Mouse (Mus musculus): Measurements from ENCODE around the gene Ddx49. TPM values are rescaled to one million over a fixed set of nuclear protein-coding genes. Genes with fewer than 3 reads are reported as not detected.

Gene Ddx49
- polyA plus RNA-seq, 1 experiment from 2014 or later: 34.1 TPM

DNA sequence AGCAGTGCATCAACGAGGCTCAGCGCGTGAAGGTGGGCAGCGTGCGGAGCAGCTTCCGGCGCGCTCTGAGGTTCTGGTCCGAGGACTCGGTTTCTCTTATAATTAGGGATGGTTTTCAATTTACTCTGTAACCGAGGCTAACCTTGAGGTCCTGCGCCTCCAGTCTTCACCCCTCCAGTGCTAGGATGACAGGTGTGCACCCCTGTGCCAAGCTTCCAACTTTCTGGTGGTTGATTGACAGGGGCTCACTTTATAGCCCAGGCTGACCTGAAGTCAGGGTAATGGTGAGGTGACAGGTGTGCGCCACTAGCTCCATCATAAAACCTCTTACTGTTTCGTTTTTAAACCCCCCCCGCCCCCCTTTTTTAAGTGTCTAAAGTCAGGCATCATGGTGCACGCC is 612 bp upstream of the Ddx49 start:
- H3K4me3 ChIP-seq (ENCODE audit: low read length): peak overlapping the region; percentile 99
- no peaks in the 10 kb centered on the region for H3K27me3 ChIP-seq (ENCODE audit: control insufficient read depth, insufficient read depth, low read length)
- peak overlapping the region; percentile 93 for H3K9ac ChIP-seq (ENCODE audit: low read length)
- H3K36me3 ChIP-seq (ENCODE audit: control insufficient read depth, insufficient read depth): peaks cover 30% of the 10 kb centered on the region
- H3K4me2 ChIP-seq (ENCODE audit: low read depth, low read length): peak overlapping the region; percentile 97
- H3K4me1 ChIP-seq (ENCODE audit: control insufficient read depth, insufficient read depth, low read length): peaks cover 18% of the 10 kb centered on the region
- ATAC-seq (replicated peaks; ENCODE audit: extremely low read depth, insufficient read depth, low FRiP score): no peak
- 2% methylated on average over 16 of the region's 16 CpGs for WGBS
- H3K9me3 ChIP-seq (replicated peaks; ENCODE audit: control insufficient read depth, low read length): no peaks in the 10 kb centered on the region
- H3K27ac ChIP-seq (ENCODE audit: low read length): peak overlapping the region; percentile 86

DNA sequence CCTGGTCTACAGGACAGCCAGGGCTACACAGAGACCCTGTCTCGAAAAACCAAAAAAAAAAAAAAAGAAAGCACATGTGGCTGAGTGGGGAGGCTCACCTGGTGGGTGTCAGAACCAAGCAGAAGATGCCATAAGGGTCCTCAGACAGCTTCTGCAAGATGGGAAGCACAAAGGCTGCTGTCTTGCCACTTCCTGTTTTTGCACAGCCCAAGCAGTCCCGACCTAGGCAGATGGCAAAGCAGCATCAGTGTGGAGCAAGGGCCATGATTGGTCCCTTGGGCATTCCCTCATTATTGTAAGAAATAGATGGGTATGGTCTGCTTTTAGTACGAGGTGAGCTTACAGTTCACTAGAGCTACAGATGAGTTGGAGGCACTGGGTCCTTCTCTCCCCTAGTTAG is 1.4 kb downstream of the Ddx49 start:
- Histone ChIP-seq H3K27me3 (ENCODE audit: control insufficient read depth, insufficient read depth, low read length) (no peaks in the 10 kb centered on the region), H3K4me3 (ENCODE audit: low read length) (no peak overlapping the region), H3K4me2 (ENCODE audit: low read depth, low read length) (no peak overlapping the region), H3K9me3 (replicated peaks; ENCODE audit: control insufficient read depth, low read length) (no peaks in the 10 kb centered on the region), H3K4me1 (ENCODE audit: control insufficient read depth, insufficient read depth, low read length) (peaks cover 18% of the 10 kb centered on the region), H3K9ac (ENCODE audit: low read length) (no peak overlapping the region), H3K27ac (ENCODE audit: low read length) (no peak overlapping the region), H3K36me3 (ENCODE audit: control insufficient read depth, insufficient read depth) (peaks cover 25% of the 10 kb centered on the region)
- ATAC-seq (replicated peaks; ENCODE audit: extremely low read depth, insufficient read depth, low FRiP score): no peak
- WGBS: 77% methylated on average over 3 of the region's 3 CpGs

DNA sequence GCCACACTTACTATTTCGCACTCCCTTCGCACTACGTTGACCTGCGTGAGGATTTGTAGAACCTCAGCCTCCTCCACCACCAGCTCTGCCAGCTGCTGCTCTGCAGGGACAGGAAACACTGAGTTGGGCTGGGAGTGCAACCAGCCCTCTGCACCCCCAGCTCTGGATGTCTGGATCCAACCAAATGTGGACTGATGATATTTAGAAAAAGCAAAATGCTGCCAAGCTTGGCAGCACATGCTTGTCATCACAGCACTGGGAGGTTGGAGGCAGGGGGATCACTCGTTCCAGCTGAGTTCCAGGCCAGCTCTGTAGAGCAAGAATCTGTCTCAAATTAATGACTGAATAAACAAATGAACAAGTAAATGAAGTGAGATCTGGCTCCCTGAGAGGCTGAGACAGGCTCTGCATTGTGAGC is 8.3 kb downstream of the Ddx49 start:
- WGBS: 60% methylated on average over 5 of the region's 5 CpGs
- Histone ChIP-seq H3K4me3 (ENCODE audit: low read length) (no peak overlapping the region), H3K4me2 (ENCODE audit: low read depth, low read length) (no peak overlapping the region), H3K9me3 (replicated peaks; ENCODE audit: control insufficient read depth, low read length) (no peaks in the 10 kb centered on the region), H3K27ac (ENCODE audit: low read length) (no peak overlapping the region), H3K9ac (ENCODE audit: low read length) (no peak overlapping the region), H3K4me1 (ENCODE audit: control insufficient read depth, insufficient read depth, low read length) (no peaks in the 10 kb centered on the region), H3K27me3 (ENCODE audit: control insufficient read depth, insufficient read depth, low read length) (no peaks in the 10 kb centered on the region), H3K36me3 (ENCODE audit: control insufficient read depth, insufficient read depth) (peaks cover 56% of the 10 kb centered on the region)
- ATAC-seq (replicated peaks; ENCODE audit: extremely low read depth, insufficient read depth, low FRiP score): no peak

DNA sequence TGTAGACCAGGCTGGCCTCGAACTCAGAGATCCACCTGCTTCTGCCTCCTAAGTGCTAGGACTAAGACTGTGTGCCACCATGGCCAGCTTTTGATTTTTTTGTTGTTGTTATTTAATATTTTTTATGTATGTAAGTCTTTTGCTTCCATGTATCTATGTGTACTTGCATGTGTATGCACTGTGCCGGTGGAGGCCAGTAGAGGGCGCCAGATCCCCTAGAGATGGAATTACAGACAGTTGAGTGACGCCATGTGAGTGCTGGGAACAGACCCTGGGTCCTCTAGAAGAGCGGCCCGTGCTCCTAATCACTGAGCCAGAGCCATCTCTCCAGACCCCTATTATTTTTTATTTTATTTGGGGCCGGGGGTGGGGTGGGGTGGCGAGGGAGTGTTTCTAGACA is 15.6 kb downstream of the Ddx49 start:
- no peak overlapping the region for H3K27ac ChIP-seq (ENCODE audit: low read length)
- no peak overlapping the region for H3K4me2 ChIP-seq (ENCODE audit: low read depth, low read length)
- 0 out of 2 replicates have a peak, but pooled peaks cover 5% of the 10 kb centered on the region for H3K9me3 ChIP-seq (replicated peaks; ENCODE audit: control insufficient read depth, low read length)
- H3K4me3 ChIP-seq (ENCODE audit: low read length): no peak overlapping the region
- no peaks in the 10 kb centered on the region for H3K27me3 ChIP-seq (ENCODE audit: control insufficient read depth, insufficient read depth, low read length)
- H3K4me1 ChIP-seq (ENCODE audit: control insufficient read depth, insufficient read depth, low read length): peaks cover 5% of the 10 kb centered on the region; the same call in 1 of the 2 replicates
- H3K36me3 ChIP-seq (ENCODE audit: control insufficient read depth, insufficient read depth): peaks cover 49% of the 10 kb centered on the region
- H3K9ac ChIP-seq (ENCODE audit: low read length): no peak overlapping the region
- ATAC-seq (replicated peaks; ENCODE audit: extremely low read depth, insufficient read depth, low FRiP score): no peak
- 85% methylated on average over 8 of the region's 8 CpGs for WGBS

DNA sequence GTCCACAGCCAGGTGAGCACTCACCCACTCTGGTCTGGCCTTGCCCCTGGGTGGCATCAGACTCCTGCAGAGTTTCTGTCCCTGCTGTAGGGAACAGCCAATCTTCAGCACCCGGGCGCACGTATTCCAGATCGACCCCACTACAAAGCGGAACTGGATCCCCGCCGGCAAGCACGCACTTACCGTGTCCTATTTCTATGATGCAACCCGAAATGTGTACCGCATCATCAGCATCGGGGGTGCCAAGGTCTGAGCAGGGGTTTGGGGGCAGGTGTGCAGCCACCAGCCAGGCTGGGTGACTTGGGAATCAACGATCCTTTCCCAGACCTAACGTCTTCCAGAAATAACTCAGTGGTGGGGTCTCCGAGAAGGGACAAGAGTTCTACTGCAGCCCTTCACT is 17.0 kb downstream of the Ddx49 start:
- Histone ChIP-seq H3K9me3 (replicated peaks; ENCODE audit: control insufficient read depth, low read length) (0 out of 2 replicates have a peak, but pooled peaks cover 5% of the 10 kb centered on the region), H3K36me3 (ENCODE audit: control insufficient read depth, insufficient read depth) (peaks cover 37% of the 10 kb centered on the region), H3K9ac (ENCODE audit: low read length) (no peak overlapping the region), H3K27ac (ENCODE audit: low read length) (no peak overlapping the region), H3K27me3 (ENCODE audit: control insufficient read depth, insufficient read depth, low read length) (no peaks in the 10 kb centered on the region), H3K4me2 (ENCODE audit: low read depth, low read length) (no peak overlapping the region), H3K4me3 (ENCODE audit: low read length) (no peak overlapping the region), H3K4me1 (ENCODE audit: control insufficient read depth, insufficient read depth, low read length) (peaks cover 10% of the 10 kb centered on the region)
- 93% methylated on average over 15 of the region's 15 CpGs for WGBS
- no peak for ATAC-seq (replicated peaks; ENCODE audit: extremely low read depth, insufficient read depth, low FRiP score)

DNA sequence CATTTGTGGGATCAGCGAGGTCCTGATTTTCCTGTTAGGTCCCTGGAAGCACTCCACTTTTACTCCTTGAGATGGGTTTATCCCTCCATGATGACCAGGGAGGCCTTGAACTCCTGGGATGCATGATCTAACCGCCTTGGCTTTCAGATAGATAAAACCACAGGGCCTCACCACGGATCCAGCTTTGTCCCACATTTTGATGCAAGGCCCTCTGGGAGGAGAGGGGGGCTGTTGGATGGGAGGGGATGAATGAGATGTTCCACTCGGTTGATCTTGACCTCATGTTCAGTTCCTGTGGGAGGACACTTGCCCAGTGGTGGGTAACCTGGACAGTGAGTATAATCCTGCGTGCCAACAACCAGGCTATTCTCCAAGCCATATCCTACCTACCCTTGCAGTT is 17.9 kb downstream of the Ddx49 start:
- no peak overlapping the region for H3K4me3 ChIP-seq (ENCODE audit: low read length)
- H3K9me3 ChIP-seq (replicated peaks; ENCODE audit: control insufficient read depth, low read length): 0 out of 2 replicates have a peak, but pooled peaks cover 5% of the 10 kb centered on the region
- WGBS: 72% methylated on average over 5 of the region's 5 CpGs
- no peak overlapping the region for H3K9ac ChIP-seq (ENCODE audit: low read length)
- no peaks in the 10 kb centered on the region for H3K27me3 ChIP-seq (ENCODE audit: control insufficient read depth, insufficient read depth, low read length)
- no peak overlapping the region for H3K27ac ChIP-seq (ENCODE audit: low read length)
- no peak overlapping the region for H3K4me2 ChIP-seq (ENCODE audit: low read depth, low read length)
- peaks cover 33% of the 10 kb centered on the region for H3K36me3 ChIP-seq (ENCODE audit: control insufficient read depth, insufficient read depth)
- ATAC-seq (replicated peaks; ENCODE audit: extremely low read depth, insufficient read depth, low FRiP score): no peak
- H3K4me1 ChIP-seq (ENCODE audit: control insufficient read depth, insufficient read depth, low read length): peaks cover 13% of the 10 kb centered on the region

DNA sequence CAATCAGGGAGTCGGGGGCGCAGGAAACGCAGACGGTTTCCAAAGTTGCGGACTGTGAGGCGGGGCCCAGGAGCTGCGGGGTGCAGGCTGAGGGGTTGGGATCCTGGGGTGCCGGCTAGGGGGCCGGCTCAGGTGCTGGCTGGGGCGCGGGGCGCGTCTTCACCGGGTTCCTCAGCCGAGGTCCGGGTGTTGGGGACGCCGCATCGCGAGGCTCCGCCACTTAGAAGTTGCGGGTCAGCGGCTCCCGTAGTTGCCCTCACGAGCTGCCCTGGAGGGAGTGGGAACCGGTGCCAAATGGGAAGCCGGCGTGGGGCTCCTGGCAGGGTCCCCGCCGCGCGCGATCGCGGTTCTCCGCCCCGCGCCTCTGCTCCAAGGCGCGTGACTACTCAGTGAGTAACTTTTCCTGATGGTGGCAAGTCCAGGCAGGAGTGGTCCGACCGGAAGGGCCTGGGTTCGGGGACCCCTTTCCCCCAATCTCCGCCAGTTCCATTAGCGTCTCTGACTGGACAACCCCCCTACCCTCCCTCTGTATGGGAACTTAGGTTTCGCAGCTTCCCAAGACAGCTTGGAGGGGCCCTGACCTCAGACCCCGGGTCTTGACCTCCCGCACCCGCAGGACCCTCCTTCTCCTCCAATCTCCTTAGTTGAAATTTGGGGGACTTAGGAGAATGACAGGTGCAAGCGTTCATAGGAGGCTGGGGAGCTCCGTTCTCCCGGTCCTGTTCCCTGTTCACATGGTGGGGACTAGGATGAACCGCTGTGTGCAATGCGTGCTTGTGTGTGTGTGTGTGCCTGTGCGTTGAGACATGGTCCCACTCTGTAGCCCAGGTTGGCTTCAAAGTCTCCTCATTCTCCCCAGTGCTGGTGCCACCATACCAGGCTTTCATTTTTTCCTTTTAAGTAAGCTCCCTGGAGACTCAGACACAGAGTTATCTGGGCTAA is 18.9 kb downstream of the Ddx49 start:
- Histone ChIP-seq H3K9ac (ENCODE audit: low read length) (peak overlapping the region; percentile 97), H3K36me3 (ENCODE audit: control insufficient read depth, insufficient read depth) (peaks cover 31% of the 10 kb centered on the region), H3K27me3 (ENCODE audit: control insufficient read depth, insufficient read depth, low read length) (no peaks in the 10 kb centered on the region), H3K4me2 (ENCODE audit: low read depth, low read length) (peak overlapping the region; percentile 79), H3K9me3 (replicated peaks; ENCODE audit: control insufficient read depth, low read length) (0 out of 2 replicates have a peak, but pooled peaks cover 5% of the 10 kb centered on the region), H3K4me3 (ENCODE audit: low read length) (peak overlapping the region; percentile 82), H3K27ac (ENCODE audit: low read length) (peak overlapping the region; percentile 79), H3K4me1 (ENCODE audit: control insufficient read depth, insufficient read depth, low read length) (peaks cover 22% of the 10 kb centered on the region)
- 2% methylated on average over 55 of the region's 55 CpGs for WGBS
- peak; percentile 31 for ATAC-seq (replicated peaks; ENCODE audit: extremely low read depth, insufficient read depth, low FRiP score)

DNA sequence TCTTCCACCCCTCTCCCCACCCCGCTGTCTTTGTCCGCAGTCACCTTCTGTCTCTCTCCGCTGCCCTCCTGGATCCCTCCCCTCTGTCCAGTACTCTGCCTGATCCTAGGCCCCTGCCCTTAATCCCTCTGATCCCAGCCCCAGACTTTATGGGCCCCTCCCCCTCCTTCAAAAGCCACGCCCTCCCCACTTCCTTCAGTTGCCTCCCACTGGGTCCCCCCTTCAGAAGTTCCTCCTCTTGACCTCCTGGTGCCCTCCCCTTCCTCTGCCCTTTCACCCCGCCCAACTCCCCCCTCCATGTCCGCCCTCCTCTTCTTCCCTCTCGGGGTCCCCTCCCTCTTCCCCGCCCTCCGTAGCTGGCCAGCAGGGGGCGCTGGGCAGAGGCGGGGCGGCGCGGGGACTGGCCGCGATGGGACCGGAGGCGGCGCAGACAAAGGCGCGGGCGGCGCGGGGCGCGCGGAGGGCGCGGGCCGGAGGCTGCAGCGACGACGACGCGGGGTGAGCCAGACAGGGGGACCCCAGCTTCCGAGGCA is 19.6 kb downstream of the Ddx49 start, which contains the start of gene Homer3:
Gene Homer3, plus strand, starts transcription at position 225 of the 533 bp plus-strand sequence.
- ATAC-seq (replicated peaks; ENCODE audit: extremely low read depth, insufficient read depth, low FRiP score): peak; percentile 85
- no peaks in the 10 kb centered on the region for H3K27me3 ChIP-seq (ENCODE audit: control insufficient read depth, insufficient read depth, low read length)
- H3K4me3 ChIP-seq (ENCODE audit: low read length): peak within 1 kb of the TSS; percentile 82
- H3K9ac ChIP-seq (ENCODE audit: low read length): peak within 1 kb of the TSS; percentile 97
- H3K27ac ChIP-seq (ENCODE audit: low read length): peak within 1 kb of the TSS; percentile 79
- peaks cover 27% of the 10 kb centered on the region for H3K36me3 ChIP-seq (ENCODE audit: control insufficient read depth, insufficient read depth)
- peaks cover 24% of the 10 kb centered on the region for H3K4me1 ChIP-seq (ENCODE audit: control insufficient read depth, insufficient read depth, low read length)
- peak within 1 kb of the TSS; percentile 79 for H3K4me2 ChIP-seq (ENCODE audit: low read depth, low read length)
- H3K9me3 ChIP-seq (replicated peaks; ENCODE audit: control insufficient read depth, low read length): 0 out of 2 replicates have a peak, but pooled peaks cover 5% of the 10 kb centered on the region
- under 1% methylated on average over 36 of the region's 36 CpGs for WGBS

DNA sequence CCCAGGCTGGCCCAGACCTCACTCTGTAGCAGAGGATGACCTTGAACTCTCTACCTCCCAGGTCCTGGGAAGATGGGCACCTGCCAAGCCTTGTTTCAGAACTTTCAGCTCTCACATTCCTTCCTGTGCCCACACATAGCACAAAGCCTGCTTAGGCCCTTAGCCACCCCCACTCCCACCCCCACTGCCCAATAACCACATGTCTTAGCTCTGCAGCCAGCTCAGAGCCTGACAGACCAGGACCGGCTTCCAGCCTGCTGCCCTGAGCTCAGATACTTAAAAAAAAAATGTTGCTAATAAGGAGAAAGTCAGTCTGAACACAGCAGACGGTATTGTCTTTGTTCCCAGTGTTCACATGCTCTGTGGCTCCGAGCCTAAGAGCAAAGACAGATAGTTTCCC is 21.3 kb downstream of the Ddx49 start:
- no peak overlapping the region for H3K4me3 ChIP-seq (ENCODE audit: low read length)
- peaks cover 10% of the 10 kb centered on the region for H3K36me3 ChIP-seq (ENCODE audit: control insufficient read depth, insufficient read depth)
- H3K4me1 ChIP-seq (ENCODE audit: control insufficient read depth, insufficient read depth, low read length): peaks cover 24% of the 10 kb centered on the region
- 33% methylated on average over 3 of the region's 3 CpGs for WGBS
- no peak overlapping the region for H3K9ac ChIP-seq (ENCODE audit: low read length)
- no peaks in the 10 kb centered on the region for H3K9me3 ChIP-seq (replicated peaks; ENCODE audit: control insufficient read depth, low read length)
- no peaks in the 10 kb centered on the region for H3K27me3 ChIP-seq (ENCODE audit: control insufficient read depth, insufficient read depth, low read length)
- no peak overlapping the region for H3K4me2 ChIP-seq (ENCODE audit: low read depth, low read length)
- peak overlapping the region; percentile 78 for H3K27ac ChIP-seq (ENCODE audit: low read length)
- no peak for ATAC-seq (replicated peaks; ENCODE audit: extremely low read depth, insufficient read depth, low FRiP score)
